Mouse (Mus musculus) forebrain, postnatal 0 days (tissue): ENCODE measurements around the gene Pls1. TPM values are rescaled to one million over a fixed set of nuclear protein-coding genes. Genes with fewer than 3 reads are reported as not detected.

Experiments used
- ATAC-seq: fragments of 200-750 bp; cut with Nextera tagmentation; 2 replicates; pipeline ENCODE4 v1.8.0; 2017; ENCODE audit warnings: mild to moderate bottlenecking, moderate library complexity
- DNase-seq: peaks from one replicate; pipeline ENCODE4 v3.0.0-alpha.2; 2015
- H3K27ac ChIP-seq: fragments of 300-500 bp; sonication (generic); 2 replicates; pipeline ENCODE4 v1.5.1; 2014; ENCODE audit warnings: low read depth, mild to moderate bottlenecking, antibody characterized with exemption, low read length, moderate library complexity, mixed read lengths
- H3K27me3 ChIP-seq: fragments of 300-500 bp; sonication (generic); 2 replicates; pipeline ENCODE4 v1.6.1; 2014; ENCODE audit warnings: mild to moderate bottlenecking, low read length, mixed read lengths; ENCODE audit not compliant: insufficient read depth
- H3K36me3 ChIP-seq: fragments of 300-500 bp; sonication (generic); 2 replicates; pipeline ENCODE4 v1.6.1; 2014; ENCODE audit warnings: mild to moderate bottlenecking, moderate library complexity; ENCODE audit not compliant: insufficient read depth
- H3K4me1 ChIP-seq: fragments of 300-500 bp; sonication (generic); 2 replicates; pipeline ENCODE4 v1.6.1; 2014; ENCODE audit warnings: antibody characterized with exemption; ENCODE audit not compliant: insufficient read depth
- H3K4me2 ChIP-seq: fragments of 300-500 bp; sonication (generic); 2 replicates; pipeline ENCODE4 v1.6.1; 2014; ENCODE audit warnings: low read depth, mild to moderate bottlenecking, moderate library complexity
- H3K4me3 ChIP-seq: fragments of 300-500 bp; sonication (generic); 2 replicates; pipeline ENCODE4 v1.5.1; 2014; ENCODE audit warnings: low read depth, low read length, mixed read lengths
- H3K9ac ChIP-seq: fragments of 300-500 bp; sonication (generic); 2 replicates; pipeline ENCODE4 v1.6.1; 2014; ENCODE audit warnings: mild to moderate bottlenecking
- H3K9me3 ChIP-seq: fragments of 300-500 bp; sonication (generic); 2 replicates; pipeline ENCODE4 v1.6.1; 2016; ENCODE audit warnings: low read length
- CTCF ChIP-seq: sonication (generic); IDR thresholded peaks from 2 replicates; pipeline ENCODE4 v1.5.1; 2016; ENCODE audit warnings: antibody characterized with exemption, control low read depth, low read depth
- WGBS: fragments of 180-500 bp; shearing (Covaris S2); extraction: QIAGEN DNeasy Blood & Tissue Kit; methylation state at CpG from one replicate; pipeline ENCODE4 v1.1.7; 2014; 5-methylcytosine and 5-hydroxymethylcytosine counted together
- polyA plus RNA-seq: library from polyadenylated mRNA; unstranded; fragments of >200 nt; fragmentation: Nextera tagmentation; extraction: Ambion mirVana; gene quantifications from 2 replicates; pipeline ENCODE4 v1.2.1, GENCODE M21; 2015
- total RNA-seq: library from RNA; depleted of rRNA; stranded (reverse); fragments of >200 nt; gene quantifications from 2 replicates; pipeline ENCODE4 v1.2.3, GENCODE M21; 2014

Pls1 gene
- total and polyA plus RNA-seq, 2 experiments from 2014 or later: 1.3 to 2.9 TPM

- H3K27me3 ChIP-seq: no peaks in the 10 kb centered on the region
- no peak overlapping the region for H3K9ac ChIP-seq
- peak; percentile 64 for ATAC-seq
- no peak overlapping the region for H3K4me3 ChIP-seq
- no peaks in the 10 kb centered on the region for H3K36me3 ChIP-seq
- WGBS: 64% methylated on average over 7 of the region's 7 CpGs
- no peak overlapping the region for H3K4me2 ChIP-seq
- no peak overlapping the region for H3K27ac ChIP-seq
- H3K9me3 ChIP-seq: no peaks in the 10 kb centered on the region
- no peak for TF ChIP-seq CTCF
- peak; percentile 11 for DNase-seq
- no peaks in the 10 kb centered on the region for H3K4me1 ChIP-seq
Observed at GRCm38 (mm10) chr9:95822531-95822930, 22.6 kb downstream of the Pls1 start.

GRCm38 (mm10) chr9:95815706-95816105, 29.4 kb downstream of the Pls1 start:
- no peak overlapping the region for H3K27ac ChIP-seq
- H3K9ac ChIP-seq: no peak overlapping the region
- H3K9me3 ChIP-seq: no peaks in the 10 kb centered on the region
- H3K4me2 ChIP-seq: no peak overlapping the region
- ATAC-seq (no peak), DNase-seq (no peak)
- H3K4me3 ChIP-seq: no peak overlapping the region
- 88% methylated on average over 4 of the region's 4 CpGs for WGBS
- TF ChIP-seq CTCF: no peak
- 0 out of 2 replicates have a peak, but pooled peaks cover 3% of the 10 kb centered on the region for H3K4me1 ChIP-seq
- no peaks in the 10 kb centered on the region for H3K27me3 ChIP-seq
- no peaks in the 10 kb centered on the region for H3K36me3 ChIP-seq

GRCm38 (mm10) chr9:95815015-95815673, 30.0 kb downstream of the Pls1 start:
- H3K36me3 ChIP-seq: no peaks in the 10 kb centered on the region
- no peak overlapping the region for H3K4me2 ChIP-seq
- DNase-seq (no peak), ATAC-seq (no peak)
- 0 out of 2 replicates have a peak, but pooled peaks cover 3% of the 10 kb centered on the region for H3K4me1 ChIP-seq
- no peak overlapping the region for H3K9ac ChIP-seq
- 72% methylated on average over 11 of the region's 11 CpGs for WGBS
- TF ChIP-seq CTCF: no peak
- no peak overlapping the region for H3K4me3 ChIP-seq
- H3K27me3 ChIP-seq: no peaks in the 10 kb centered on the region
- H3K27ac ChIP-seq: no peak overlapping the region
- H3K9me3 ChIP-seq: no peaks in the 10 kb centered on the region

GRCm38 (mm10) chr9:95813721-95814531, 31.2 kb downstream of the Pls1 start:
- Histone ChIP-seq H3K36me3 (no peaks in the 10 kb centered on the region), H3K9ac (no peak overlapping the region), H3K27me3 (no peaks in the 10 kb centered on the region), H3K9me3 (no peaks in the 10 kb centered on the region), H3K4me3 (no peak overlapping the region), H3K27ac (peak overlapping the region; percentile 41; the same call in 1 of the 2 replicates), H3K4me2 (no peak overlapping the region), H3K4me1 (0 out of 2 replicates have a peak, but pooled peaks cover 3% of the 10 kb centered on the region)
- peak; percentile 38 for DNase-seq
- TF ChIP-seq CTCF: no peak
- peak; percentile 82 for ATAC-seq
- 18% methylated on average over 20 of the region's 20 CpGs for WGBS

GRCm38 (mm10) chr9:95811817-95812216, 33.3 kb downstream of the Pls1 start:
- Histone ChIP-seq H3K4me1 (0 out of 2 replicates have a peak, but pooled peaks cover 3% of the 10 kb centered on the region), H3K27ac (no peak overlapping the region), H3K4me2 (no peak overlapping the region), H3K9me3 (no peaks in the 10 kb centered on the region), H3K36me3 (no peaks in the 10 kb centered on the region), H3K4me3 (no peak overlapping the region), H3K9ac (no peak overlapping the region), H3K27me3 (no peaks in the 10 kb centered on the region)
- DNase-seq (no peak), ATAC-seq (no peak)
- no peak for TF ChIP-seq CTCF
- 96% methylated on average over 4 of the region's 4 CpGs for WGBS

- 0 out of 2 replicates have a peak, but pooled peaks cover 3% of the 10 kb centered on the region for H3K4me1 ChIP-seq
- TF ChIP-seq CTCF: no peak
- no peak overlapping the region for H3K9ac ChIP-seq
- H3K9me3 ChIP-seq: no peaks in the 10 kb centered on the region
- no peaks in the 10 kb centered on the region for H3K36me3 ChIP-seq
- no peak overlapping the region for H3K4me2 ChIP-seq
- DNase-seq: no peak
- H3K27ac ChIP-seq: no peak overlapping the region
- no peak for ATAC-seq
- H3K4me3 ChIP-seq: no peak overlapping the region
- WGBS: 59% methylated on average over 4 of the region's 4 CpGs
- H3K27me3 ChIP-seq: no peaks in the 10 kb centered on the region
Observed at GRCm38 (mm10) chr9:95809596-95809995, 35.5 kb downstream of the Pls1 start.

GRCm38 (mm10) chr9:95805449-95805848, 39.7 kb downstream of the Pls1 start:
- Histone ChIP-seq H3K36me3 (no peaks in the 10 kb centered on the region), H3K4me1 (no peaks in the 10 kb centered on the region), H3K9me3 (no peaks in the 10 kb centered on the region), H3K27ac (no peak overlapping the region), H3K27me3 (no peaks in the 10 kb centered on the region), H3K9ac (no peak overlapping the region), H3K4me2 (no peak overlapping the region), H3K4me3 (no peak overlapping the region)
- no peak for TF ChIP-seq CTCF
- 85% methylated on average over 12 of the region's 12 CpGs for WGBS
- DNase-seq (no peak), ATAC-seq (no peak)
